Mouse (Mus musculus): ENCODE data around the gene Slc22a7.

GRCm38 (mm10) chr17:46477286-46477685 lies 39.0 kb upstream of the Slc22a7 start:
- TF ChIP-seq CTCF (IDR thresholded peaks at IDR 0.05; ENCODE audit: extremely low read depth, insufficient read length, insufficient replicate concordance, low read depth, low read length) (no peak), POLR2A (IDR thresholded peaks at IDR 0.05; ENCODE audit: low read depth, low read length) (no peak)
